Mouse (Mus musculus): ENCODE results near the gene 9130019O22Rik. TPM values are rescaled to one million over a fixed set of nuclear protein-coding genes. Genes with fewer than 3 reads are reported as not detected.
"Not testable (repeated sequence)": the region's sequence is repeated elsewhere in the genome, so short reads cannot be mapped to it uniquely, and the experiment has no call there.

The 9130019O22Rik gene
- polyA plus RNA-seq, 1 experiment from 2014 or later, result 5.4 TPM

DNA sequence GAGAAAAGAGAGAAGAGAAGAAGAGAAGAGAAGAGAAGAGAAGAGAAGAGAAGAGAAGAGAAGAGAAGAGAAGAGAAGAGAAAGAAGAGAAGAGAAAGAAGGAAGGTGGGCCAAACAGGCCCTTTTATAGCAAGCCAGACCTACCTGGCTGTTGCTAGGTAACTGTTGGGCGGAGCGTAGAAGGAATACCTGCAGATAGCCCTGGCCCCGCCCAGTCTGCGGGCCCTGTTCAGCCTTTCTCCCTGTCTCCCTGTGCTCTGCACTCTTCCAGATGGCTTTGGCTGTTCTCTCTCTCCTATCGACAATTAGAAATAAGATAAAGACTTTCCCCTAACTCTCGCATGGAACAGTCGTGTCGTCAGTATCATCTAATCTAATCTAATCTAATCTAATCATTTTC, 40.3 kb downstream of the 9130019O22Rik start:
- Histone ChIP-seq H3K36me3 (ENCODE audit: control insufficient read depth, insufficient read depth, low read length) (0 out of 2 replicates have a peak, but pooled peaks cover 2% of the 10 kb centered on the region), H3K9ac (ENCODE audit: low read depth, low read length) (no peak overlapping the region), H3K4me2 (replicated peaks; ENCODE audit: low read depth, low read length) (peak overlapping the region; percentile 61), H3K4me3 (ENCODE audit: low read depth, low read length) (no peak overlapping the region), H3K9me3 (ENCODE audit: control insufficient read depth, low read length) (no peaks in the 10 kb centered on the region), H3K27me3 (ENCODE audit: control insufficient read depth, insufficient read depth, low read length) (no peaks in the 10 kb centered on the region), H3K4me1 (replicated peaks; ENCODE audit: control insufficient read depth, insufficient read depth, low read length) (peaks cover 3% of the 10 kb centered on the region; the same call in 1 of the 2 replicates), H3K27ac (ENCODE audit: low read depth, low read length) (no peak overlapping the region)
- DNase-seq (ENCODE audit: low spot score), result no peak
- WGBS, result 18% methylated on average over 8 of the region's 8 CpGs
- no peak for ATAC-seq (ENCODE audit: low FRiP score)

DNA sequence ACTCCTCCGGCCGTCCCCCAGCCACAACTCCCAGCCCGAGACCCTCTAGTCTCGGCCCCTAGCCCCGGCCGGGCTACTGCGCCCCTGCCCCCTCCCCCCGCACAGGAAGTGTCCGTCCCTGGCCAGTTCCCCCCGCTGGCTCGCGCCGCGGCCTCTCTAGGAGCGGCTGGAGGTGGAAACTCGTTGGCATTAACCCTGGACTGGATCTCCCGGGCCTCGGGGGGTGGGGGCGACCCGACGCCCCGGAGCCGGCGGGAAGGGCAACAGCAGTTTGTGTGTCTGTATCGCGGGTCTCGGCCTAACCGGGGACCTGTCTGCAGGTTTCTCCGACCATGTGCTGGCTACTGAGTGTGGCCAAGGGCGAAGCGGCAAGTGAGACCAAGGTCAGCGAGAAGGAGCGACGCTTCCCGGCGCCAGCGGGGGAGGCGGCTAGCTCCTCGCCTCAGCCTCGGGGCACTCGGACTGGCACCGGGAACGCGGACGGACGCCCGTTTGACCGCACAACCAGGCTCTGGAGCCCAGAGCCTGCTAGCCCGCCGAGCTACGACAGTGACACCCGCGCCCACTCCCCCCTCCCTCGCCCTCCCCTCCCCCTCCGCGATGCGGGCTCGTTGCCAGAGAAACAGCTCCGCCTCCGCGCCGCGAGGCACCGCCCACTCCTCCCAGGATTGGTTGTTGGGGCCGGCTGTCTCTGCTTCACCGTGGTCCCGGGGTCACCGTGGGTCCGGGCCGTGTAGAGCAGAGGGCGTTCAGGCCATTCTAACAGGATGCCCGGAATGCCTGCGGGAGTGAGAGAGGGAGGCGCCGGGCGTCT, 41.2 kb downstream of the 9130019O22Rik start, which contains the start of gene Zfp768:
Gene Zfp768, minus strand, starts transcription at position 78 of the 814 bp plus-strand sequence.
- Histone ChIP-seq H3K4me1 (replicated peaks; ENCODE audit: control insufficient read depth, insufficient read depth, low read length) (peaks cover 3% of the 10 kb centered on the region; the same call in 1 of the 2 replicates), H3K27me3 (ENCODE audit: control insufficient read depth, insufficient read depth, low read length) (no peaks in the 10 kb centered on the region), H3K9ac (ENCODE audit: low read depth, low read length) (peak within 1 kb of the TSS; percentile 94), H3K36me3 (ENCODE audit: control insufficient read depth, insufficient read depth, low read length) (0 out of 2 replicates have a peak, but pooled peaks cover 2% of the 10 kb centered on the region), H3K9me3 (ENCODE audit: control insufficient read depth, low read length) (no peaks in the 10 kb centered on the region), H3K27ac (ENCODE audit: low read depth, low read length) (peak within 1 kb of the TSS; percentile 90), H3K4me2 (replicated peaks; ENCODE audit: low read depth, low read length) (peak within 1 kb of the TSS; percentile 61), H3K4me3 (ENCODE audit: low read depth, low read length) (peak within 1 kb of the TSS; percentile 92)
- peak; percentile 96 for DNase-seq (ENCODE audit: low spot score)
- WGBS, result under 1% methylated on average over 58 of the region's 76 CpGs
- ATAC-seq (ENCODE audit: low FRiP score), result peak; percentile 94

DNA sequence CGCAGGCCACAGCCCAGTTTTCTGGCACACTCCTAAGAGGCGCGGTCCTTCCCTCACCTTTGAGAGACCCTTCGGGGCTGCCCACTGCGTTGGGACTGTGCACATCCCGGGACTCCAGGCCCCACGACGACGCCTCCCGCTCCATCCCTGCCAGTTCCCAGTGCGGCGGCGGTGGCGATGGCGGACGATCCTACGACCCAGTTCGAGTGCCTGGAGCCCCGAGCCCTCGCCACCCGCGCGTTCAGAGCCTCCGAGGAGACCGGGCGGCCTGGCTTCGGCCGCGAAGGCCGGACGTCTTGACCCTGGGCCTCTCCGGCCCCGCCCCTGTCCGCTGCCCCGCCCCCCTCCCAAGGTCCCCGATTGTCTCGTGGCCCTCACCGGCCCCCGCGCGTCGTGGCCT, 41.9 kb downstream of the 9130019O22Rik start:
- peak overlapping the region; percentile 94 for H3K9ac ChIP-seq (ENCODE audit: low read depth, low read length)
- H3K9me3 ChIP-seq (ENCODE audit: control insufficient read depth, low read length), result no peaks in the 10 kb centered on the region
- peak overlapping the region; percentile 61 for H3K4me2 ChIP-seq (replicated peaks; ENCODE audit: low read depth, low read length)
- no peaks in the 10 kb centered on the region for H3K27me3 ChIP-seq (ENCODE audit: control insufficient read depth, insufficient read depth, low read length)
- WGBS, result under 1% methylated on average over 35 of the region's 42 CpGs
- 0 out of 2 replicates have a peak, but pooled peaks cover 2% of the 10 kb centered on the region for H3K36me3 ChIP-seq (ENCODE audit: control insufficient read depth, insufficient read depth, low read length)
- ATAC-seq (ENCODE audit: low FRiP score) (peak; percentile 62), DNase-seq (ENCODE audit: low spot score) (no peak)
- H3K4me1 ChIP-seq (replicated peaks; ENCODE audit: control insufficient read depth, insufficient read depth, low read length), result peaks cover 3% of the 10 kb centered on the region; the same call in 1 of the 2 replicates
- H3K27ac ChIP-seq (ENCODE audit: low read depth, low read length), result peak overlapping the region; percentile 90
- H3K4me3 ChIP-seq (ENCODE audit: low read depth, low read length), result peak overlapping the region; percentile 92

DNA sequence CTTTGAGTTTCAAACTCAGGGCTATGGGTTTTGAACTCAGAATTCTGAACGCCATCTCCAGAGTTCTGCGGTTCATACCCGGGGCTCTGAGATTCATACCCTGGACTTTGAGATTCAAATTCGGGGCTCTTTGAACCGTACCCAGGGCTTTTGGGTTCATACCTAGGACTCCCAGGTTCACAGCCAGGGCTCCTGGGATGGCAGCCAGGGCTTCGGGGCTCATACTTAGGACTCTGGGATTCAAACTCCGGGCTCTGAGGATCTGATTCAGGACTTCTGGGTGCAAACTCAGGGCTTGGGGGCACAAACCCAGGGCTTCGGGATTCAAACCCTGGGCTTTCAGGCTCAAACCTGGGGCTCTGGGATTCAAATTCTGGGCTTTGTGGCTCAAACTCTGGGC, 42.6 kb downstream of the 9130019O22Rik start:
- H3K4me1 ChIP-seq (replicated peaks; ENCODE audit: control insufficient read depth, insufficient read depth, low read length), result peaks cover 3% of the 10 kb centered on the region; the same call in 1 of the 2 replicates
- WGBS, result 90% methylated on average over 8 of the region's 8 CpGs
- H3K36me3 ChIP-seq (ENCODE audit: control insufficient read depth, insufficient read depth, low read length), result 0 out of 2 replicates have a peak, but pooled peaks cover 2% of the 10 kb centered on the region
- no peak overlapping the region for H3K27ac ChIP-seq (ENCODE audit: low read depth, low read length)
- H3K4me3 ChIP-seq (ENCODE audit: low read depth, low read length), result peak overlapping the region; percentile 92
- ATAC-seq (ENCODE audit: low FRiP score) (no peak), DNase-seq (ENCODE audit: low spot score) (no peak)
- peak overlapping the region; percentile 94 for H3K9ac ChIP-seq (ENCODE audit: low read depth, low read length)
- H3K9me3 ChIP-seq (ENCODE audit: control insufficient read depth, low read length), result no peaks in the 10 kb centered on the region
- H3K4me2 ChIP-seq (replicated peaks; ENCODE audit: low read depth, low read length), result peak overlapping the region; percentile 61
- H3K27me3 ChIP-seq (ENCODE audit: control insufficient read depth, insufficient read depth, low read length), result no peaks in the 10 kb centered on the region

DNA sequence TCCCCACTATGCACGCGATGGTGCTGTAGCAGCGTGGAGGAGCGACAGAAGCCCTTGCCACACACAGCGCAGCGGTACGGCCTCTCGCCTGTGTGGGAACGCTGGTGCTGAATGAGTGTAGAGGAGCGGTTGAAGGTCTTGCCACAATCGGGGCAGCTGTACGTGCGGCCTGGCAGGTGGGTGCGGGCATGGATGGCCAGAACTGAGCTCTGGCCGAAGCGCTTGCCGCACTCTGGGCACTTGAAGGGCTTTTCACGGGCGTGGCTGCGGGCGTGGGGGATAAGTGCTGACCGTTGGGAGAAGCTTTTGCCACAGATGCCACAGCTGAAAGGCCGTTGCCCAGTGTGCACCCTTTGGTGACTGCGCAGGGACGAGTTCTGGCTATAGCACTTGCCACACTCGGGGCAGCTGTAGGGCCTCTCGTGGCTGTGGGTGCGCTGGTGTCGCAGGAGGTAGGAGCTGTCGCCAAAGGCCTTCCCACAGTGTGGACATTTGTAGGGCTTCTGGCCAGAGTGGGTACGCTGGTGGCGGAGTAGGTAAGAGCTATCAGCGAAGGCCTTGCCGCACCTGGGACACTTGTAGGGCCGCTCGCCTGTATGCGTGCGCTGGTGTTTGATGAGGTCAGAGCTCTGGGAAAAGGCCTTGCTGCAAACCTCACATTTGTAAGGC, 43.5 kb downstream of the 9130019O22Rik start:
- DNase-seq (ENCODE audit: low spot score) (no peak), ATAC-seq (ENCODE audit: low FRiP score) (no peak)
- Histone ChIP-seq H3K36me3 (ENCODE audit: control insufficient read depth, insufficient read depth, low read length) (0 out of 2 replicates have a peak, but pooled peaks cover 2% of the 10 kb centered on the region), H3K27me3 (ENCODE audit: control insufficient read depth, insufficient read depth, low read length) (no peaks in the 10 kb centered on the region), H3K4me3 (ENCODE audit: low read depth, low read length) (no peak overlapping the region), H3K27ac (ENCODE audit: low read depth, low read length) (no peak overlapping the region), H3K9me3 (ENCODE audit: control insufficient read depth, low read length) (no peaks in the 10 kb centered on the region), H3K4me2 (replicated peaks; ENCODE audit: low read depth, low read length) (no peak overlapping the region), H3K9ac (ENCODE audit: low read depth, low read length) (no peak overlapping the region), H3K4me1 (replicated peaks; ENCODE audit: control insufficient read depth, insufficient read depth, low read length) (peaks cover 3% of the 10 kb centered on the region; the same call in 1 of the 2 replicates)
- 94% methylated on average over 38 of the region's 38 CpGs for WGBS

DNA sequence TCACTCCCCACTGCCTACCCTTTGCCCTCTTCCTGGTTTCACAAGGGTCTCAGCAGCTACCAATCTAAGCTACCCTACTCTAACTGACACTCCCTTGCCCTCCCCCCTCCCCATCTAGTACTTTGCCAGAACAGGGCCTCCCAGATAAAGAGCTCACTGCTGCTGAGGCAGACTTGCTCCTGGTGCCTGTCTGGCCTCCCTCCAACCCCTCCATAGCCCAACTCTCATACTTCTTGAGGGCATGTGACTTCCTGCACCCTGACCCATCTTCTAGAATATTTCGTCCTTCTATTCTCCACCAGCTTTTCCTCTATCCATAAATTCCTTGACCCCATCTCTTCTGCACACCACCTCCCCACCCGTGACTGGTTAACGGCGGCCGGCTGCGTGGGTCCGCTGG, 44.1 kb downstream of the 9130019O22Rik start:
- Histone ChIP-seq H3K36me3 (ENCODE audit: control insufficient read depth, insufficient read depth, low read length) (0 out of 2 replicates have a peak, but pooled peaks cover 2% of the 10 kb centered on the region), H3K4me1 (replicated peaks; ENCODE audit: control insufficient read depth, insufficient read depth, low read length) (peaks cover 3% of the 10 kb centered on the region; the same call in 1 of the 2 replicates), H3K9me3 (ENCODE audit: control insufficient read depth, low read length) (no peaks in the 10 kb centered on the region), H3K9ac (ENCODE audit: low read depth, low read length) (no peak overlapping the region), H3K27me3 (ENCODE audit: control insufficient read depth, insufficient read depth, low read length) (no peaks in the 10 kb centered on the region), H3K27ac (ENCODE audit: low read depth, low read length) (no peak overlapping the region), H3K4me3 (ENCODE audit: low read depth, low read length) (no peak overlapping the region), H3K4me2 (replicated peaks; ENCODE audit: low read depth, low read length) (no peak overlapping the region)
- DNase-seq (ENCODE audit: low spot score) (no peak), ATAC-seq (ENCODE audit: low FRiP score) (no peak)
- 96% methylated on average over 7 of the region's 7 CpGs for WGBS

DNA sequence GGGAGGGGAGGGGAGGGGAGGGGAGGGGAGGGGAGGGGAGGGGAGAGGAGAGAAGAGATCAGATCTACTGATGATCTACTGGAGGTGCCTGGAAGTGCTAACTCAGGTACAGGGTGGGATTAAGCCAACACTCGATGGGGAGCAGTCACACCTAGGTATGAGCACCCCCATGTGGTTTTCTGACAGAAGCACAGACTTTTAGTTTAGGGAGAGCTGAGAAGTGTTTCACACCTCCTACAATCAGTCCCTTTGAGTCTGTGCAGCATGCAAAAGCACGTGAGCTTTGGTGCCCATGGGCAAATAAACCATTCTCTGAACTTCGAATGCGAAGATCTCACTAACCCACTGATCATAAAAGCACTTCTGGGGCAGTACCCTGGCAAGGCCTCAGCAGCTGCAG, 44.6 kb downstream of the 9130019O22Rik start:
- DNase-seq (ENCODE audit: low spot score), result no peak

DNA sequence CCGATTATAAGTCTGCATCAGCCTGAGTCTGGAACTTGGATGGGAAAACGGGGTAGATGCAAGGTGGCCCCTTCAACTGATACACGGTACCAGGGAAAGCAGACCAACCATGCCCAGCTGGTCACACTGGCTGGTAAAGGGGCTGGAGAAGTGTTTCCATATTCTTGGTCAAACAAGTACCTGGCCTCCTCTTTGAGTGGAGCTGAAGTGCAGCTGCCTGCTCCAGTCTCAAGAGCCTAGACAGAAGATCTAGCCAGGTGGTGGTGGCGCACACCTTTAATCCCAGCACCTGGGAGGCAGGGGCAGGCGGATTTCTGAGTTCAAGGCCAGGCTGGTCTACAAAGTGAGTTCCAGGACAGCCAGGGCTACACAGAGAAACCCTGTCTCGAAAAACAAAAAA, 45.1 kb downstream of the 9130019O22Rik start:
- not testable (repeated sequence) for H3K4me1 ChIP-seq (replicated peaks; ENCODE audit: control insufficient read depth, insufficient read depth, low read length); H3K4me3 ChIP-seq (ENCODE audit: low read depth, low read length); H3K27ac ChIP-seq (ENCODE audit: low read depth, low read length); H3K36me3 ChIP-seq (ENCODE audit: control insufficient read depth, insufficient read depth, low read length); H3K9me3 ChIP-seq (ENCODE audit: control insufficient read depth, low read length); H3K4me2 ChIP-seq (replicated peaks; ENCODE audit: low read depth, low read length); H3K27me3 ChIP-seq (ENCODE audit: control insufficient read depth, insufficient read depth, low read length); H3K9ac ChIP-seq (ENCODE audit: low read depth, low read length); DNase-seq (ENCODE audit: low spot score); ATAC-seq (ENCODE audit: low FRiP score)
- 91% methylated on average over 6 of the region's 6 CpGs for WGBS

More for the DNA sequence above, 44.6 kb downstream of the 9130019O22Rik start:
- no peaks in the 10 kb centered on the region for H3K9me3 ChIP-seq (ENCODE audit: control insufficient read depth, low read length)
- 64% methylated on average over 4 of the region's 4 CpGs for WGBS
- H3K4me1 ChIP-seq (replicated peaks; ENCODE audit: control insufficient read depth, insufficient read depth, low read length), result peaks cover 3% of the 10 kb centered on the region; the same call in 1 of the 2 replicates
- no peak overlapping the region for H3K27ac ChIP-seq (ENCODE audit: low read depth, low read length)
- H3K4me2 ChIP-seq (replicated peaks; ENCODE audit: low read depth, low read length), result no peak overlapping the region
- H3K36me3 ChIP-seq (ENCODE audit: control insufficient read depth, insufficient read depth, low read length), result 0 out of 2 replicates have a peak, but pooled peaks cover 2% of the 10 kb centered on the region
- ATAC-seq (ENCODE audit: low FRiP score), result no peak
- H3K27me3 ChIP-seq (ENCODE audit: control insufficient read depth, insufficient read depth, low read length), result no peaks in the 10 kb centered on the region
- no peak overlapping the region for H3K9ac ChIP-seq (ENCODE audit: low read depth, low read length)
- no peak overlapping the region for H3K4me3 ChIP-seq (ENCODE audit: low read depth, low read length)

Measured in hindbrain, embryonic 11.5 days (tissue).